28 mouse cellular contexts compared by ENCODE assay signal in the genomic region with DNA sequence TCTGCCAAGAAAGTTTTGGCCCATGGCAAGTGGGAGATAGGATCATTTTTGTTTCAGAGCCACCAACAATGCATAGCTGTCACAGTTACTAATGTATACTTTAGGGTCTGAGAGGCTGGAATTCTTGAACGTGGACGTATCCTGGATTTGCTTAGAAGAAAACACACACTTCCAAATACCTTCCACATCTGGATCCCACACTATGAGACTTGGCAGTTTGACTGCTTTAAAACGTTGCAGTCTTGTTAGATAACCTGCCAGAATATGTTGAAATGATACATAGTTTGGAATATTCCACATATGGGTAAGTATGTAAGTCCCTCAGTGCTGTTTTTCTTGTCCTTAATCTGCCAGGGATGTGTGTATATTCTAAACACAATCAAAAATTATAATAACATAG. TPM values are rescaled to one million over a fixed set of nuclear protein-coding genes. Genes with fewer than 3 reads are reported as not detected.
DNase-seq lines count a peak whose midpoint lies in the region; TF ChIP-seq lines count a peak whose summit lies in the region.
"Had no signal": no experiment of that assay in that cellular context is flagged by ENCODE, and none has a peak within 500 bp of the region (broad histone marks: within the 10 kb centered on the region; RNA-seq: fewer than 3 reads in every experiment).

No protein-coding gene starts in this region.

- no peak for TF ChIP-seq CTCF in embryonic fibroblast, embryonic 13.5 days (IDR thresholded peaks at IDR 0.05; ENCODE audit: borderline replicate concordance, insufficient read depth, low read length)

- TF ChIP-seq POLR2A in embryonic fibroblast, embryonic 13.5 days (IDR thresholded peaks at IDR 0.05; ENCODE audit: low read depth, low read length) = no peak

- H3K4me3 ChIP-seq in embryonic fibroblast, embryonic 13.5 days (ENCODE audit: insufficient read depth, low read length) = no peak overlapping the region
- H3K4me3 ChIP-seq: embryonic facial prominence, embryonic 13.5 days; erythroblast, embryonic 14.5 days; forebrain, embryonic 12.5 days; forebrain, embryonic 15.5 days; hindbrain, embryonic 10.5 days; hindbrain, embryonic 13.5 days; intestine, embryonic 15.5 days had no signal

- H3K4me1 ChIP-seq in embryonic fibroblast, embryonic 13.5 days (ENCODE audit: control insufficient read depth, insufficient read depth, low read length) = no peaks in the 10 kb centered on the region
- H3K4me1 ChIP-seq: embryonic facial prominence, embryonic 13.5 days; forebrain, embryonic 12.5 days; forebrain, embryonic 15.5 days; hindbrain, embryonic 10.5 days; hindbrain, embryonic 13.5 days; intestine, embryonic 15.5 days had no signal

- H3K27ac ChIP-seq in embryonic fibroblast, embryonic 13.5 days (ENCODE audit: insufficient read depth, low read length) = peak overlapping the region; percentile 71; the same call in 1 of the 2 replicates
- H3K27ac ChIP-seq: embryonic facial prominence, embryonic 13.5 days; forebrain, embryonic 12.5 days; forebrain, embryonic 15.5 days; hindbrain, embryonic 10.5 days; hindbrain, embryonic 13.5 days; intestine, embryonic 15.5 days had no signal

- DNase-seq in embryo, embryonic 11 days = peak; percentile 2
- no peak for DNase-seq in embryo, embryonic 9.5 days (ENCODE audit: extremely low spot score)
- peak; percentile 3 for DNase-seq in 3T3-L1 (ENCODE audit: low read depth, low spot score)
- no peak for DNase-seq in gastrocnemius, adult 18-20 months (ENCODE audit: low spot score)
- no peak for DNase-seq in adrenal gland, postnatal 4 days (ENCODE audit: low spot score in 2 of 2)
- DNase-seq: adrenal gland, adult 2 months; adrenal gland, postnatal 14 days; B cell, adult 2 months; cerebellum, adult 11-12 months; cerebellum, adult 8-10 months; cerebellum, postnatal 10 days; cerebellum, postnatal 36 days; gastrocnemius, postnatal 10 days; gastrocnemius, postnatal 36 days; heart, postnatal 36 days; kidney, adult 11 months had no signal

RNA-seq across cellular contexts. Expression of a gene that starts 31.8 kb away (rescaled TPM):
- 12.2 and 98.4 TPM in 2 replicates for polyA plus RNA-seq in embryonic fibroblast, embryonic 13.5 days (2011; ENCODE audit: insufficient read length, low read depth, missing spikeins)
- total RNA-seq in gastrocnemius, adult 18-20 months (2021) = not detected
- 100 to 1,000 TPM; 142 to 225 TPM for total RNA-seq in adrenal gland, postnatal 4 days (2021)
- total RNA-seq: CH12.LX; granulocyte monocyte progenitor cell, adult 5-6 weeks; heart, adult 8-10 months; heart, postnatal 36 days had no signal
- polyA plus RNA-seq: erythroblast, embryonic 14.5 days; G1E had no signal

Comparison
In these comparisons a context has a peak if more than half of its experiments do, and no peak if none do; other contexts are left out.
1. DNase-seq: peak in embryo, embryonic 11 days (single experiment) and 3T3-L1 (single experiment); none in embryo, embryonic 9.5 days (single experiment), gastrocnemius, adult 18-20 months (single experiment) and adrenal gland, postnatal 4 days (0 of 2).
2. RNA of a gene that starts 31.8 kb away (total RNA-seq): 142 to 225 TPM in adrenal gland, postnatal 4 days; not detected in gastrocnemius, adult 18-20 months; every median in the first group is over 100 times any median in the second.